Mouse (Mus musculus): Measurements from ENCODE around the gene Rnf26.

The Rnf26 gene

GRCm38 (mm10) chr9:44113105-44113789 lies at the start of gene Rnf26, which contains the start of gene Gm49380:
TSS of gene Rnf26 (minus strand) at chr9:44113517.
TSS of gene Gm49380 (minus strand) at chr9:44113500.
- peak; percentile 99 for DNase-seq (ENCODE audit: low spot score)

GRCm38 (mm10) chr9:44159886-44160285 lies 46.6 kb upstream of the Rnf26 start:
- DNase-seq (ENCODE audit: low spot score) = no peak

GRCm38 (mm10) chr9:44147290-44147689 lies 34.0 kb upstream of the Rnf26 start:
- peak; percentile 45 for DNase-seq (ENCODE audit: low spot score)

- DNase-seq (ENCODE audit: low spot score) = no peak
Observed at GRCm38 (mm10) chr9:44144718-44145060, 31.4 kb upstream of the Rnf26 start.

GRCm38 (mm10) chr9:44144023-44144717 lies 30.9 kb upstream of the Rnf26 start:
- peak; percentile 68 for DNase-seq (ENCODE audit: low spot score)

- no peak for DNase-seq (ENCODE audit: low spot score)
Observed at GRCm38 (mm10) chr9:44143421-44143820, 30.1 kb upstream of the Rnf26 start.

GRCm38 (mm10) chr9:44141951-44142350 lies 28.6 kb upstream of the Rnf26 start:
- DNase-seq (ENCODE audit: low spot score) = no peak

GRCm38 (mm10) chr9:44137846-44138245 lies 24.5 kb upstream of the Rnf26 start:
- no peak for DNase-seq (ENCODE audit: low spot score)

- DNase-seq (ENCODE audit: low spot score) = no peak
Observed at GRCm38 (mm10) chr9:44135731-44136411, 22.6 kb upstream of the Rnf26 start.

GRCm38 (mm10) chr9:44134851-44135730 lies 21.8 kb upstream of the Rnf26 start:
- DNase-seq (ENCODE audit: low spot score) = peak; percentile 94

GRCm38 (mm10) chr9:44134101-44134850 lies 21.0 kb upstream of the Rnf26 start, which contains the start of gene Mcam:
TSS of gene Mcam (plus strand) at chr9:44134469.
- DNase-seq (ENCODE audit: low spot score) = peak; percentile 61

GRCm38 (mm10) chr9:44133287-44133686 lies 20.0 kb upstream of the Rnf26 start:
- DNase-seq (ENCODE audit: low spot score) = no peak

- DNase-seq (ENCODE audit: low spot score) = no peak
Observed at GRCm38 (mm10) chr9:44132200-44132599, 18.9 kb upstream of the Rnf26 start.

GRCm38 (mm10) chr9:44131276-44131590 lies 17.9 kb upstream of the Rnf26 start:
- DNase-seq (ENCODE audit: low spot score) = no peak

GRCm38 (mm10) chr9:44130581-44131275 lies 17.4 kb upstream of the Rnf26 start:
- DNase-seq (ENCODE audit: low spot score) = no peak

GRCm38 (mm10) chr9:44130034-44130433 lies 16.7 kb upstream of the Rnf26 start:
- no peak for DNase-seq (ENCODE audit: low spot score)

GRCm38 (mm10) chr9:44129633-44130032 lies 16.3 kb upstream of the Rnf26 start:
- no peak for DNase-seq (ENCODE audit: low spot score)

GRCm38 (mm10) chr9:44127351-44127801 lies 14.1 kb upstream of the Rnf26 start:
- no peak for DNase-seq (ENCODE audit: low spot score)

GRCm38 (mm10) chr9:44126746-44127145 lies 13.4 kb upstream of the Rnf26 start:
- no peak for DNase-seq (ENCODE audit: low spot score)

GRCm38 (mm10) chr9:44125546-44126428 lies 12.5 kb upstream of the Rnf26 start:
- peak; percentile 97 for DNase-seq (ENCODE audit: low spot score)

Data from adipocyte (in vitro differentiated cells).